ENCODE assay signal across 18 mouse cellular contexts in the genomic region with DNA sequence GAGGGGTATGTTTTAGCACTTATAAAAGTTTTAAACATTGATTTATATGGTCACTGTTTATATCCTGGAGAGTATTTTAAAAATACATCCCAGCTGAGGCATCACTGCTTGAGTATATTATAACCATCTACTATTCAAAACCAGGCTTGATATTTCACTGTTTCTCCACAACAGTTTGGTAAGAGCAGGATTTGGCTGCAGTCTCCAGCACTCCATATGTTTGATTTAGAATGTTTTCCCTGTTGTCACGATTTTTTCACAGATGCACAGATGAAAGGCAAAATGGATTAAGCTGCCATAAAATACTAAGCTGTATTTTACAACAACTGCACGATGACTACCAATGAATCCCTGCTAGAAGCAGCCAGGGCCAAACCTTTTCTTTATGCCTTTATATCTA.
DNase-seq lines count a peak whose midpoint lies in the region; ATAC-seq and TF ChIP-seq lines count a peak whose summit lies in the region.
"Had no signal": no experiment of that assay in that cellular context is flagged by ENCODE, and none has a peak within 500 bp of the region (broad histone marks: within the 10 kb centered on the region; RNA-seq: fewer than 3 reads in every experiment).

No protein-coding gene starts in this region.

- no peak overlapping the region for H3K4me3 ChIP-seq in left cerebral cortex, adult 2 months
- H3K4me3 ChIP-seq: heart, embryonic 12.5 days; midbrain, embryonic 10.5 days; neural tube, embryonic 15.5 days had no signal

- H3K27ac ChIP-seq in left cerebral cortex, adult 2 months: no peak overlapping the region
- H3K27ac ChIP-seq: liver, embryonic 14.5 days; midbrain, embryonic 10.5 days; neural tube, embryonic 15.5 days had no signal

- no peak for ATAC-seq in erythroblast, adult 5-6 weeks (replicated peaks; ENCODE audit: low FRiP score, poor library complexity, severe bottlenecking)
- ATAC-seq: lung, postnatal 0 days had no signal

- peak; percentile 22 to 46 for DNase-seq in left cerebral cortex, adult 9 months (ENCODE audit: low spot score in 2 of 2)
- DNase-seq in left cerebral cortex, adult 2 months (ENCODE audit: extremely low spot score in 1 of 2, low spot score in 2 of 2): no peak
- DNase-seq in frontal cortex, postnatal 36 days (ENCODE audit: low spot score in 2 of 2): peak; percentile 17 to 64
- DNase-seq in left cerebral cortex, postnatal 25 days (ENCODE audit: low spot score in 2 of 2): peak; percentile 20 to 83
- no peak for DNase-seq in spleen, postnatal 10 days (ENCODE audit: low spot score in 2 of 2)
- DNase-seq in embryo, embryonic 9.5 days (ENCODE audit: extremely low spot score): no peak
- DNase-seq: cerebellum, adult 9-11 months; gastrocnemius, postnatal 36 days; heart, postnatal 4 days; kidney, adult 2 months; kidney, postnatal 36 days; thymus, adult 18-20 months had no signal

- no peak for TF ChIP-seq CTCF in left cerebral cortex, adult 2 months (IDR thresholded peaks at IDR 0.05)

- intact Hi-C loops in left cerebral cortex, adult 2 months (cut with DNase I): no loop called here
- intact Hi-C loops in left cerebral cortex, postnatal 25 days (cut with DNase I): no loop called here

Comparison
In these comparisons a context has a peak if more than half of its experiments do, and no peak if none do; other contexts are left out.
1. DNase-seq: peak in left cerebral cortex, adult 9 months (2 of 2), frontal cortex, postnatal 36 days (2 of 2) and left cerebral cortex, postnatal 25 days (2 of 2); none in left cerebral cortex, adult 2 months (0 of 2), spleen, postnatal 10 days (0 of 2) and embryo, embryonic 9.5 days (single experiment).